Mouse (Mus musculus): ENCODE results near the gene Ccl7. TPM values are rescaled to one million over a fixed set of nuclear protein-coding genes. Genes with fewer than 3 reads are reported as not detected.

Gene Ccl7
- total and polyA plus RNA-seq, 3 experiments: 0.68 to 1.7 (median 1.4) TPM

DNA sequence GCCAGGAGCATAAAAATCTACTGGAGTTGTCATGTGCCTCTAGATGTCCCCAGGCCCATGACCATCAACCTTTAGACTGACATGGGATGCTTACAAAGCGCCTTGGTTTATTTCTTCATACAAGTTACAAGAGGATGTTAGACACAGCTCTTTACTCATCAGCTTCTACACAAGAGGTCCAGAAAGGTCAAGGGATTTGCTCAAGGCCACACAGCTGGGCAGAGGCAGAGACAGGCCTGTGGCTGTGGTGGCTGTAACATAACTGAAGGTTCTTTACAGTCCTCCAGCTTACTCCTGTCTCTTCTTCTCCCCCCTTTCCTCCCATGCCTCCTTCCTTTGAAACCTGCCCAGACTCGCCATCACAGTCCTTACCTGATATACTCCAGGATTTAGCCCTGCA lies 15.3 kb upstream of the Ccl7 start:
- Histone ChIP-seq H3K27ac (no peak overlapping the region), H3K36me3 (ENCODE audit: control insufficient read depth, insufficient read depth, low read length) (no peaks in the 10 kb centered on the region), H3K9ac (ENCODE audit: low read depth, low read length) (no peak overlapping the region), H3K27me3 (ENCODE audit: control insufficient read depth, insufficient read depth, low read length) (no peaks in the 10 kb centered on the region; the same call in 1 of the 2 replicates), H3K4me1 (ENCODE audit: control insufficient read depth, insufficient read depth, low read length) (peaks cover 14% of the 10 kb centered on the region), H3K79me2 (replicated peaks; ENCODE audit: control insufficient read depth, insufficient read depth, low read length) (no peaks in the 10 kb centered on the region), H3K4me3 (no peak overlapping the region)
- 85% methylated on average over 2 of the region's 2 CpGs for WGBS
- no peak for DNase-seq
- intact Hi-C loops (cut with DNase I): no loop called here
- TF ChIP-seq CTCF (IDR thresholded peaks at IDR 0.05) (no peak), POLR2A (IDR thresholded peaks at IDR 0.05; ENCODE audit: insufficient read depth, low read depth, low read length) (no peak), EP300 (IDR thresholded peaks at IDR 0.05; ENCODE audit: insufficient read depth, low read depth, low read length) (no peak)

GRCm38 (mm10) chr11:82032136-82032535 lies 13.4 kb upstream of the Ccl7 start:
- peaks cover 15% of the 10 kb centered on the region for H3K4me1 ChIP-seq (ENCODE audit: control insufficient read depth, insufficient read depth, low read length)
- no peak for TF ChIP-seq CTCF (IDR thresholded peaks at IDR 0.05)
- TF ChIP-seq POLR2A (IDR thresholded peaks at IDR 0.05; ENCODE audit: insufficient read depth, low read depth, low read length): no peak
- no peak for TF ChIP-seq EP300 (IDR thresholded peaks at IDR 0.05; ENCODE audit: insufficient read depth, low read depth, low read length)
- no peaks in the 10 kb centered on the region for H3K79me2 ChIP-seq (replicated peaks; ENCODE audit: control insufficient read depth, insufficient read depth, low read length)
- no peak overlapping the region for H3K4me3 ChIP-seq
- DNase-seq: no peak
- H3K27ac ChIP-seq: peak overlapping the region; percentile 53
- intact Hi-C loops (cut with DNase I): loop anchor here (2.0 kb wide), 1 partner anchor 15 kb away; no protein-coding TSS in a partner anchor
- no peaks in the 10 kb centered on the region for H3K36me3 ChIP-seq (ENCODE audit: control insufficient read depth, insufficient read depth, low read length)
- H3K9ac ChIP-seq (ENCODE audit: low read depth, low read length): no peak overlapping the region
- H3K27me3 ChIP-seq (ENCODE audit: control insufficient read depth, insufficient read depth, low read length): no peaks in the 10 kb centered on the region; the same call in 1 of the 2 replicates

DNA sequence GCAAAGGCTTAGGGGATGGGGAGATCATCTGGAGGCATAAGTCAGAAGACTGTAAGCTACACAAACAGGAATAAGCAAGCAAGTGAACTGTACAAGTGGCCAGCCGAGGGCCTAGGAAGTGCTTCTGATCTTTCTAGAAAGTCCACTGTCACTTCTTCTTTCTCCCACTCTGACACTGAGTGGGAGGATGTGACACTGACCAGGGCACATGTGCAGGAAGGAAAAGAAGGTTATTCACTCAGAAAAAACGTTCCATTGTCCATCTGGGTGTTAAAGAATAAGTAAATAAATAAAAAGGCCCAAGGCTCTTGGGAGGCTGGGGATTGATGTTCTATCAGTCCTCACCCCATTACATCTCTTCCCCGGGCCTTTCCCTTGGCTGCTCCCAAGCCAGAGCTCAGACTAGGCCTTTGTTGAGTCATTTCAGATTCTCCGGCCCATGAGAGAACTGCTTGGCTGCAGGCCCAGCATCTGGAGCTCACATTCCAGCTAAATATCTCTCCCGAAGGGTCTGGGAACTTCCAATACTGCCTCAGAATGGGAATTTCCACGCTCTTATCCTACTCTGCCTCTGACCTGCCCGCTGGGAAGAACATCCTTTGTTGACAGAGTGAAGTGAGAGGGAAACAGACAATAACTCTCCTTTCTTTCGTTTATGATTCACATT lies 12.7 kb upstream of the Ccl7 start:
- intact Hi-C loops (cut with DNase I): loop anchor here (2.0 kb wide), 1 partner anchor 16 kb away; no protein-coding TSS in a partner anchor
- no peak for TF ChIP-seq POLR2A (IDR thresholded peaks at IDR 0.05; ENCODE audit: insufficient read depth, low read depth, low read length)
- TF ChIP-seq CTCF (IDR thresholded peaks at IDR 0.05): no peak
- 0 out of 2 replicates have a peak, but pooled peaks have one; percentile 31 for TF ChIP-seq EP300 (IDR thresholded peaks at IDR 0.05; ENCODE audit: insufficient read depth, low read depth, low read length)

DNA sequence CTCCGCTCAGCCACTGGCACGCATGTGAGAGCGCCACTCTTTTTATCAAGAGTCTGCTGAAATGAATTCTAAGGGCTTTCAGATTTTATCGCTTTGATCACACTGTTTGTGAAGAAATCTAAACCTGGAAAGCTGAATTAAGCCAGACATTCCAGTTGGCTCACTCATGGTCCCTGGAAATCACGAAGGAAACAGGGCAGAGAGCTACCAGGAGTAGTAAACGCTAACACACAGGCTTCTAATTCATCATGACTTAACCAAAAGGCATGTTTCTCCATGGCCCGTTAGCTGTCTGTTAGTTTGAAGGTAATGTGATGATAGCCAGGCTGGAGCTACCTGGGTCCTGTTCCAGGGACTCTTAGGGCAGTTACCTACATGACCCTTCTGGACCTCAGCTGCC lies 11.1 kb upstream of the Ccl7 start:
- H3K4me1 ChIP-seq (ENCODE audit: control insufficient read depth, insufficient read depth, low read length): peaks cover 17% of the 10 kb centered on the region
- no peak overlapping the region for H3K4me3 ChIP-seq
- H3K36me3 ChIP-seq (ENCODE audit: control insufficient read depth, insufficient read depth, low read length): no peaks in the 10 kb centered on the region
- H3K27me3 ChIP-seq (ENCODE audit: control insufficient read depth, insufficient read depth, low read length): no peaks in the 10 kb centered on the region; the same call in 1 of the 2 replicates
- TF ChIP-seq CTCF (IDR thresholded peaks at IDR 0.05): no peak
- no peak for TF ChIP-seq EP300 (IDR thresholded peaks at IDR 0.05; ENCODE audit: insufficient read depth, low read depth, low read length)
- TF ChIP-seq POLR2A (IDR thresholded peaks at IDR 0.05; ENCODE audit: insufficient read depth, low read depth, low read length): no peak
- DNase-seq: no peak
- intact Hi-C loops (cut with DNase I): no loop called here
- H3K27ac ChIP-seq: no peak overlapping the region
- H3K9ac ChIP-seq (ENCODE audit: low read depth, low read length): no peak overlapping the region
- WGBS: 83% methylated on average over 7 of the region's 7 CpGs
- H3K79me2 ChIP-seq (replicated peaks; ENCODE audit: control insufficient read depth, insufficient read depth, low read length): no peaks in the 10 kb centered on the region

More for the DNA sequence above, 12.7 kb upstream of the Ccl7 start:
- Histone ChIP-seq H3K36me3 (ENCODE audit: control insufficient read depth, insufficient read depth, low read length) (no peaks in the 10 kb centered on the region), H3K27ac (peak overlapping the region; percentile 53), H3K9ac (ENCODE audit: low read depth, low read length) (no peak overlapping the region), H3K27me3 (ENCODE audit: control insufficient read depth, insufficient read depth, low read length) (no peaks in the 10 kb centered on the region; the same call in 1 of the 2 replicates), H3K4me3 (no peak overlapping the region), H3K4me1 (ENCODE audit: control insufficient read depth, insufficient read depth, low read length) (peaks cover 15% of the 10 kb centered on the region), H3K79me2 (replicated peaks; ENCODE audit: control insufficient read depth, insufficient read depth, low read length) (no peaks in the 10 kb centered on the region)
- peak; percentile 80 to 88 for DNase-seq
- 14% methylated on average over 8 of the region's 8 CpGs for WGBS

DNA sequence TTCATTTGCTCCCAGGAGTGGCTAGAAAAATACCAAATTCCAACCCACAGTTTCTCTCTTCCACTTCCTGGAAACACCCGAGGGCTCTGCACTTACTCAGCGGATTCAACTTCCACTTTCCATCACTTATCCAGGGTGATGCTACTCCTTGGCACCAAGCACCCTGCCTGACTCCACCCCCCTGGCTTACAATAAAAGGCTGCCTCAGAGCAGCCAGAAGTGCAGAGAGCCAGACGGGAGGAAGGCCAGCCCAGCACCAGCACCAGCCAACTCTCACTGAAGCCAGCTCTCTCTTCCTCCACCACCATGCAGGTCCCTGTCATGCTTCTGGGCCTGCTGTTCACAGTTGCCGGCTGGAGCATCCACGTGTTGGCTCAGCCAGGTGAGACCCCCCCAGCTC lies 10.2 kb upstream of the Ccl7 start, which contains the start of gene Ccl2:
Gene Ccl2, plus strand, starts transcription at position 216 of the 400 bp plus-strand sequence.
- Histone ChIP-seq H3K4me3 (no peak within 1 kb of the TSS), H3K4me1 (ENCODE audit: control insufficient read depth, insufficient read depth, low read length) (peaks cover 17% of the 10 kb centered on the region), H3K27ac (no peak within 1 kb of the TSS; the same call in 1 of the 2 replicates), H3K79me2 (replicated peaks; ENCODE audit: control insufficient read depth, insufficient read depth, low read length) (no peaks in the 10 kb centered on the region), H3K9ac (ENCODE audit: low read depth, low read length) (no peak within 1 kb of the TSS), H3K27me3 (ENCODE audit: control insufficient read depth, insufficient read depth, low read length) (no peaks in the 10 kb centered on the region; the same call in 1 of the 2 replicates), H3K36me3 (ENCODE audit: control insufficient read depth, insufficient read depth, low read length) (no peaks in the 10 kb centered on the region)
- TF ChIP-seq POLR2A (IDR thresholded peaks at IDR 0.05; ENCODE audit: insufficient read depth, low read depth, low read length): peak; percentile 48; the same call in 1 of the 2 replicates
- no peak for TF ChIP-seq CTCF (IDR thresholded peaks at IDR 0.05)
- TF ChIP-seq EP300 (IDR thresholded peaks at IDR 0.05; ENCODE audit: insufficient read depth, low read depth, low read length): no peak
- DNase-seq: peak; percentile 75 to 85
- intact Hi-C loops (cut with DNase I): no loop called here
- 8% methylated on average over 5 of the region's 5 CpGs for WGBS

GRCm38 (mm10) chr11:82035857-82036256 lies 9.7 kb upstream of the Ccl7 start:
- Histone ChIP-seq H3K27me3 (ENCODE audit: control insufficient read depth, insufficient read depth, low read length) (no peaks in the 10 kb centered on the region; the same call in 1 of the 2 replicates), H3K27ac (no peak overlapping the region), H3K9ac (ENCODE audit: low read depth, low read length) (no peak overlapping the region), H3K4me3 (no peak overlapping the region), H3K79me2 (replicated peaks; ENCODE audit: control insufficient read depth, insufficient read depth, low read length) (no peaks in the 10 kb centered on the region), H3K4me1 (ENCODE audit: control insufficient read depth, insufficient read depth, low read length) (peaks cover 17% of the 10 kb centered on the region), H3K36me3 (ENCODE audit: control insufficient read depth, insufficient read depth, low read length) (no peaks in the 10 kb centered on the region)
- no peak for TF ChIP-seq POLR2A (IDR thresholded peaks at IDR 0.05; ENCODE audit: insufficient read depth, low read depth, low read length)
- TF ChIP-seq EP300 (IDR thresholded peaks at IDR 0.05; ENCODE audit: insufficient read depth, low read depth, low read length): no peak
- no peak for TF ChIP-seq CTCF (IDR thresholded peaks at IDR 0.05)
- WGBS: 58% methylated on average over 2 of the region's 2 CpGs
- DNase-seq: no peak
- intact Hi-C loops (cut with DNase I): no loop called here
